Mouse (Mus musculus) thymus, postnatal 4 days (tissue): ENCODE data around the gene Lonrf2.
A peak's percentile ranks its signal among the peaks of the same experiment; 100 is the strongest.

ENCODE experiments used
- DNase-seq: peaks from one replicate; pipeline ENCODE4 v3.0.0; 2021

Gene Lonrf2

GRCm38 (mm10) chr1:38836477-38836872 lies at the start of gene Lonrf2:
TSS of gene Lonrf2 (minus strand) at chr1:38836711.
- DNase-seq, result no peak

- DNase-seq, result peak; percentile 61
These were observed 49.4 kb upstream of the Lonrf2 start for GRCm38 (mm10) chr1:38885956-38886355.

- DNase-seq, result peak; percentile 63
These were observed 47.3 kb upstream of the Lonrf2 start for GRCm38 (mm10) chr1:38883766-38884165.

GRCm38 (mm10) chr1:38882746-38883145 lies 46.2 kb upstream of the Lonrf2 start:
- DNase-seq, result no peak

GRCm38 (mm10) chr1:38881366-38881765 lies 44.9 kb upstream of the Lonrf2 start:
- no peak for DNase-seq

- peak; percentile 52 for DNase-seq
These were observed 40.3 kb upstream of the Lonrf2 start for GRCm38 (mm10) chr1:38876671-38877382.

GRCm38 (mm10) chr1:38873911-38874310 lies 37.4 kb upstream of the Lonrf2 start:
- DNase-seq, result no peak

GRCm38 (mm10) chr1:38871834-38872233 lies 35.3 kb upstream of the Lonrf2 start:
- DNase-seq, result no peak

GRCm38 (mm10) chr1:38869398-38870195 lies 33.1 kb upstream of the Lonrf2 start:
- no peak for DNase-seq

GRCm38 (mm10) chr1:38866242-38866641 lies 29.7 kb upstream of the Lonrf2 start:
- no peak for DNase-seq

GRCm38 (mm10) chr1:38864341-38864740 lies 27.8 kb upstream of the Lonrf2 start:
- DNase-seq, result no peak

GRCm38 (mm10) chr1:38862213-38862612 lies 25.7 kb upstream of the Lonrf2 start:
- DNase-seq, result peak; percentile 80

GRCm38 (mm10) chr1:38860867-38861524 lies 24.5 kb upstream of the Lonrf2 start:
- no peak for DNase-seq

- DNase-seq, result no peak
These were observed 23.7 kb upstream of the Lonrf2 start for GRCm38 (mm10) chr1:38860207-38860606.

GRCm38 (mm10) chr1:38856196-38856595 lies 19.7 kb upstream of the Lonrf2 start:
- peak; percentile 81 for DNase-seq

- DNase-seq, result no peak
These were observed 15.7 kb upstream of the Lonrf2 start for GRCm38 (mm10) chr1:38852250-38852649.

- DNase-seq, result no peak
These were observed 14.1 kb upstream of the Lonrf2 start for GRCm38 (mm10) chr1:38850650-38851049.

- DNase-seq, result no peak
These were observed 12.2 kb upstream of the Lonrf2 start for GRCm38 (mm10) chr1:38848451-38849289.

- no peak for DNase-seq
These were observed 11.5 kb upstream of the Lonrf2 start for GRCm38 (mm10) chr1:38847975-38848374.

- DNase-seq, result no peak
These were observed 6.8 kb upstream of the Lonrf2 start for GRCm38 (mm10) chr1:38843275-38843674.

- DNase-seq, result no peak
These were observed 6.3 kb upstream of the Lonrf2 start for GRCm38 (mm10) chr1:38842861-38843260.

- no peak for DNase-seq
These were observed 3.4 kb upstream of the Lonrf2 start for GRCm38 (mm10) chr1:38839944-38840343.
